Mouse (Mus musculus) spleen, adult 2 months (tissue): Measurements from ENCODE around the gene Cnot1. TPM values are rescaled to one million over a fixed set of nuclear protein-coding genes. Genes with fewer than 3 reads are reported as not detected.

Experiments
- DNase-seq, 2 experiments: peaks; one replicate each; pipeline versions ENCODE4 v3.0.0 to v3.0.0-alpha.2; 2012 to 2021; ENCODE audit warnings: low spot score in 2 of 2, low read depth in 1 of 2
- H3K27ac ChIP-seq: fragments of 200-500 bp; 2 replicates; pipeline ENCODE4 v1.5.1; 2012; ENCODE audit warnings: low read length, inconsistent platforms; ENCODE audit not compliant: insufficient read depth
- H3K27me3 ChIP-seq: fragments of 200-500 bp; 2 replicates; pipeline ENCODE4 v1.6.1; 2012; ENCODE audit warnings: mild to moderate bottlenecking, moderate library complexity, low read length, inconsistent platforms; ENCODE audit not compliant: control insufficient read depth, insufficient read depth
- H3K36me3 ChIP-seq: fragments of 200-500 bp; 2 replicates; pipeline ENCODE4 v1.6.1; 2012; ENCODE audit warnings: mild to moderate bottlenecking, low read length, inconsistent platforms; ENCODE audit not compliant: control insufficient read depth, insufficient read depth
- H3K4me1 ChIP-seq: fragments of 200-500 bp; 2 replicates; pipeline ENCODE4 v1.6.1; 2011; ENCODE audit warnings: inconsistent platforms; ENCODE audit not compliant: control insufficient read depth, insufficient read depth, insufficient read length
- H3K4me3 ChIP-seq: fragments of 200-500 bp; 2 replicates; pipeline ENCODE4 v1.5.1; 2011; ENCODE audit warnings: mild to moderate bottlenecking, inconsistent platforms; ENCODE audit not compliant: insufficient read depth, insufficient read length; ENCODE audit errors: extremely low read depth
- CTCF ChIP-seq: fragments of 200-500 bp; IDR thresholded peaks from 2 replicates; pipeline ENCODE4 v1.5.1; 2011; ENCODE audit warnings: mild to moderate bottlenecking, inconsistent platforms; ENCODE audit not compliant: insufficient read depth, insufficient read length, insufficient replicate concordance; ENCODE audit errors: extremely low read depth
- POLR2A ChIP-seq: fragments of 200-500 bp; IDR thresholded peaks from 2 replicates; pipeline ENCODE4 v1.6.1; 2011; ENCODE audit warnings: low read depth, low read length, inconsistent platforms
- WGBS: fragments of 180-500 bp; shearing (Covaris S2); methylation state at CpG from one replicate; pipeline ENCODE4 v1.1.7; 2018; 5-methylcytosine and 5-hydroxymethylcytosine counted together
- polyA plus RNA-seq: library from polyadenylated mRNA; depleted of rRNA; stranded (reverse); fragments of >200 nt; gene quantifications from 2 replicates; pipeline ENCODE4 v1.2.3, GENCODE M21; 2012

The Cnot1 gene
- polyA plus RNA-seq, 1 experiment = 68.2 TPM

GRCm38 (mm10) chr8:95748028-95748427 lies 59.2 kb downstream of the Cnot1 start:
- Histone ChIP-seq H3K4me1 (no peaks in the 10 kb centered on the region), H3K36me3 (peaks cover 47% of the 10 kb centered on the region), H3K27me3 (no peaks in the 10 kb centered on the region), H3K4me3 (no peak overlapping the region), H3K27ac (no peak overlapping the region)
- WGBS = 93% methylated on average over 4 of the region's 4 CpGs
- no peak for TF ChIP-seq POLR2A
- no peak for DNase-seq

GRCm38 (mm10) chr8:95741732-95742131 lies 65.5 kb downstream of the Cnot1 start:
- peaks cover 60% of the 10 kb centered on the region for H3K36me3 ChIP-seq
- DNase-seq = no peak
- H3K27ac ChIP-seq = no peak overlapping the region
- 96% methylated on average over 7 of the region's 7 CpGs for WGBS
- no peaks in the 10 kb centered on the region for H3K4me1 ChIP-seq
- TF ChIP-seq POLR2A (no peak), CTCF (no peak)
- H3K4me3 ChIP-seq = no peak overlapping the region
- no peaks in the 10 kb centered on the region for H3K27me3 ChIP-seq

- peaks cover 57% of the 10 kb centered on the region for H3K36me3 ChIP-seq
- H3K4me1 ChIP-seq = no peaks in the 10 kb centered on the region
- no peak overlapping the region for H3K27ac ChIP-seq
- H3K4me3 ChIP-seq = no peak overlapping the region
- DNase-seq = no peak
- no peak for TF ChIP-seq CTCF
- no peak for TF ChIP-seq POLR2A
- WGBS = 84% methylated on average over 7 of the region's 7 CpGs
- no peaks in the 10 kb centered on the region for H3K27me3 ChIP-seq
Measured at GRCm38 (mm10) chr8:95738596-95738995, 68.7 kb downstream of the Cnot1 start.

GRCm38 (mm10) chr8:95727625-95728024 lies 79.6 kb downstream of the Cnot1 start:
- WGBS = 81% methylated on average over 4 of the region's 4 CpGs
- no peak for DNase-seq

GRCm38 (mm10) chr8:95716546-95717335 lies 90.5 kb downstream of the Cnot1 start:
- H3K4me1 ChIP-seq = peaks cover 6% of the 10 kb centered on the region; the same call in 1 of the 2 replicates
- no peak overlapping the region for H3K27ac ChIP-seq
- no peak for TF ChIP-seq CTCF
- 41% methylated on average over 21 of the region's 21 CpGs for WGBS
- no peak for DNase-seq
- peak overlapping the region; percentile 70 for H3K4me3 ChIP-seq
- no peaks in the 10 kb centered on the region for H3K27me3 ChIP-seq
- H3K36me3 ChIP-seq = peaks cover 13% of the 10 kb centered on the region

More at GRCm38 (mm10) chr8:95727625-95728024, 79.6 kb downstream of the Cnot1 start:
- H3K36me3 ChIP-seq = peaks cover 52% of the 10 kb centered on the region
- no peaks in the 10 kb centered on the region for H3K4me1 ChIP-seq
- TF ChIP-seq POLR2A (no peak), CTCF (no peak)
- H3K4me3 ChIP-seq = no peak overlapping the region
- H3K27me3 ChIP-seq = no peaks in the 10 kb centered on the region
- H3K27ac ChIP-seq = no peak overlapping the region

GRCm38 (mm10) chr8:95715676-95716531 lies 91.4 kb downstream of the Cnot1 start, which contains the start of gene Setd6:
Gene Setd6, plus strand, starts transcription at chr8:95715881.
- H3K4me1 ChIP-seq = peaks cover 6% of the 10 kb centered on the region; the same call in 1 of the 2 replicates
- H3K27ac ChIP-seq = peak within 1 kb of the TSS; percentile 27; the same call in 1 of the 2 replicates
- under 1% methylated on average over 68 of the region's 79 CpGs for WGBS

More at GRCm38 (mm10) chr8:95715676-95716531, 91.4 kb downstream of the Cnot1 start, which contains the start of gene Setd6:
- TF ChIP-seq POLR2A (peak; percentile 8; the same call in 1 of the 2 replicates), CTCF (no peak)
- H3K36me3 ChIP-seq = peaks cover 10% of the 10 kb centered on the region
- peak within 1 kb of the TSS; percentile 70 for H3K4me3 ChIP-seq
- H3K27me3 ChIP-seq = no peaks in the 10 kb centered on the region
- peak; percentile 64 to 82 for DNase-seq
